Mouse (Mus musculus) heart, adult 2 months (tissue): Measurements from ENCODE around the gene Gpr141.

Source experiments
- CTCF ChIP-seq: fragments of 200-600 bp; IDR thresholded peaks from 2 replicates; pipeline ENCODE4 v1.8.1; 2022; ENCODE audit warnings: antibody characterized with exemption, mild to moderate bottlenecking, moderate library complexity
- EP300 ChIP-seq: fragments of 200-500 bp; IDR thresholded peaks from 2 replicates; pipeline ENCODE4 v1.6.1; 2011; ENCODE audit warnings: low read depth, low read length, control low read depth; ENCODE audit not compliant: insufficient read depth
- POLR2A ChIP-seq: fragments of 200-500 bp; IDR thresholded peaks from 2 replicates; pipeline ENCODE4 v1.6.1; 2011; ENCODE audit warnings: mild to moderate bottlenecking, low read depth, low read length, control low read depth; ENCODE audit not compliant: insufficient read depth

GRCm38 (mm10) chr13:19763211-19763610 is 60.8 kb downstream of the Gpr141 start:
- TF ChIP-seq CTCF (no peak), POLR2A (no peak), EP300 (0 out of 2 replicates have a peak, but pooled peaks have one; percentile 40)
